Comparison of ENCODE assay signal across 8 mouse cellular contexts in the genomic region with DNA sequence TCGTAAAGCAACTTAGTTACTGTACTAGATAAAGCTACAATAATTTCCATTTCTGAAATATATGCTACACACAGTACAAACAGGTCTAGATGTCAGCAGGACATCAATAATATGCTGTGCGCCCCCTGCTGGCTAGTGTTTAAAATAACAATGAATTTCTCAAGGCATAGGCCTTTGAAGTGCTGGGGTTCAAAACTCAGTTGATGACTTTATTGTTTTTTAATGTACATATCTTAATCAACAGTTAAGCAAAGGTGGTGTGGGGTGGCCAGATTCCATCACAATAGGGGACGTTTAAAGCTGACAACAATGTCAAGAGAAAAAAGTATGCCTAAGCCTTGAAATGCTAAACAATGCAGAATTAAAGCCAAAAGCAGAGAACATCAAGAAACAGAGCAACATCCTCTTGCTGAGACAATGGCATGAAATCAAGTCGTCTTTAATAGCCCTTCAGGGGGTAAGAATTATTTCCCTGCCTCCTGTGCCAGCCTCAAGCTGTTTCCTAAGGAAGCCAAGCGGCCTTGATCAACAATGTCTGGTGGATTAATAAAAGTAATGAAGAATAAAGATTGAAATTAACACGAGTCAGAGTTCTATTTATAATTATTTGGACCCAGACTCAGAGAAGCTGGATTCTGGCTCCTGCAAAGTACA. TPM values are rescaled to one million over a fixed set of nuclear protein-coding genes. Genes with fewer than 3 reads are reported as not detected.
A peak's percentile ranks its signal among the peaks of the same experiment; 100 is the strongest.
DNase-seq lines count a peak whose midpoint lies in the region; ATAC-seq and TF ChIP-seq lines count a peak whose summit lies in the region.

No protein-coding gene starts in this region.

- H3K9me3 ChIP-seq in embryonic facial prominence, embryonic 13.5 days: no peaks in the 10 kb centered on the region
- no peaks in the 10 kb centered on the region for H3K9me3 ChIP-seq in hindbrain, embryonic 11.5 days (ENCODE audit: control insufficient read depth, low read length)
- H3K9me3 ChIP-seq in liver, embryonic 11.5 days (ENCODE audit: control insufficient read depth, low read length): no peaks in the 10 kb centered on the region
- H3K9me3 ChIP-seq in neural tube, embryonic 12.5 days: no peaks in the 10 kb centered on the region

- peak; percentile 52 to 81 for DNase-seq in layer of hippocampus, postnatal 25 days (ENCODE audit: extremely low spot score in 1 of 2, low spot score in 1 of 2)
- no peak for DNase-seq in layer of hippocampus, adult 9-11 months
- peak; percentile 87 for DNase-seq in adrenal gland, postnatal 10 days
- peak; percentile 83 for DNase-seq in hindbrain, embryonic 11.5 days (ENCODE audit: low spot score)
- DNase-seq in liver, embryonic 11.5 days (ENCODE audit: low spot score): no peak
- peak; percentile 78 for DNase-seq in thymus, adult 2 months

- H3K27me3 ChIP-seq in embryonic facial prominence, embryonic 13.5 days: no peaks in the 10 kb centered on the region
- peaks cover 11% of the 10 kb centered on the region for H3K27me3 ChIP-seq in hindbrain, embryonic 11.5 days (ENCODE audit: control insufficient read depth, insufficient read depth, low read length)
- 0 out of 2 replicates have a peak, but pooled peaks cover 3% of the 10 kb centered on the region for H3K27me3 ChIP-seq in liver, embryonic 11.5 days (replicated peaks; ENCODE audit: control insufficient read depth, insufficient read depth, low read length)
- H3K27me3 ChIP-seq in neural tube, embryonic 12.5 days (replicated peaks): peaks cover 9% of the 10 kb centered on the region; the same call in 1 of the 2 replicates
- no peaks in the 10 kb centered on the region for H3K27me3 ChIP-seq in thymus, adult 2 months (ENCODE audit: control insufficient read depth, insufficient read depth, low read length)

- 22% methylated on average over 6 of the region's 6 CpGs for WGBS in embryonic facial prominence, embryonic 13.5 days
- WGBS in hindbrain, embryonic 11.5 days: 28% methylated on average over 6 of the region's 6 CpGs
- WGBS in liver, embryonic 11.5 days: 23% methylated on average over 6 of the region's 6 CpGs
- 23% methylated on average over 6 of the region's 6 CpGs for WGBS in neural tube, embryonic 12.5 days
- WGBS in thymus, adult 2 months: 35% methylated on average over 6 of the region's 6 CpGs

- peak overlapping the region; percentile 79 for H3K4me2 ChIP-seq in embryonic facial prominence, embryonic 13.5 days
- H3K4me2 ChIP-seq in hindbrain, embryonic 11.5 days (replicated peaks; ENCODE audit: low read depth, low read length): no peak overlapping the region
- H3K4me2 ChIP-seq in liver, embryonic 11.5 days: peak overlapping the region; percentile 93
- H3K4me2 ChIP-seq in neural tube, embryonic 12.5 days (replicated peaks): 0 out of 2 replicates have a peak overlapping the region, but pooled peaks have one; percentile 21

- H3K36me3 ChIP-seq in embryonic facial prominence, embryonic 13.5 days: no peaks in the 10 kb centered on the region
- H3K36me3 ChIP-seq in hindbrain, embryonic 11.5 days (ENCODE audit: control insufficient read depth, insufficient read depth, low read length): no peaks in the 10 kb centered on the region
- no peaks in the 10 kb centered on the region for H3K36me3 ChIP-seq in liver, embryonic 11.5 days (ENCODE audit: control insufficient read depth, insufficient read depth, low read length)
- H3K36me3 ChIP-seq in neural tube, embryonic 12.5 days: no peaks in the 10 kb centered on the region
- H3K36me3 ChIP-seq in thymus, adult 2 months (ENCODE audit: control insufficient read depth, insufficient read depth, low read length): no peaks in the 10 kb centered on the region

- ATAC-seq in embryonic facial prominence, embryonic 13.5 days (ENCODE audit: insufficient number of reproducible peaks, insufficient read depth, low FRiP score, low TSS enrichment, low read depth): no peak
- ATAC-seq in hindbrain, embryonic 11.5 days (ENCODE audit: low FRiP score): no peak
- no peak for ATAC-seq in liver, embryonic 11.5 days (replicated peaks; ENCODE audit: low FRiP score)
- no peak for ATAC-seq in neural tube, embryonic 12.5 days (ENCODE audit: low FRiP score, low read depth)

- H3K9ac ChIP-seq in embryonic facial prominence, embryonic 13.5 days: peak overlapping the region; percentile 95
- H3K9ac ChIP-seq in hindbrain, embryonic 11.5 days (ENCODE audit: low read depth, low read length): no peak overlapping the region
- H3K9ac ChIP-seq in liver, embryonic 11.5 days (ENCODE audit: low read depth, low read length): no peak overlapping the region
- no peak overlapping the region for H3K9ac ChIP-seq in neural tube, embryonic 12.5 days

- no peak for TF ChIP-seq POLR2A in thymus, adult 2 months (IDR thresholded peaks at IDR 0.05; ENCODE audit: control insufficient read depth, extremely low read depth, insufficient read depth, low read length, poor library complexity)

- TF ChIP-seq CTCF in thymus, adult 2 months (IDR thresholded peaks at IDR 0.05; ENCODE audit: borderline replicate concordance, control insufficient read depth, extremely low read depth, insufficient read depth, low read length, poor library complexity): no peak

- H3K4me1 ChIP-seq in embryonic facial prominence, embryonic 13.5 days: peaks cover 44% of the 10 kb centered on the region
- H3K4me1 ChIP-seq in hindbrain, embryonic 11.5 days (replicated peaks; ENCODE audit: control insufficient read depth, insufficient read depth, low read length): no peaks in the 10 kb centered on the region
- peaks cover 15% of the 10 kb centered on the region for H3K4me1 ChIP-seq in liver, embryonic 11.5 days (replicated peaks; ENCODE audit: control insufficient read depth, insufficient read depth, low read length)
- H3K4me1 ChIP-seq in neural tube, embryonic 12.5 days: peaks cover 13% of the 10 kb centered on the region
- peaks cover 11% of the 10 kb centered on the region for H3K4me1 ChIP-seq in thymus, adult 2 months (replicated peaks; ENCODE audit: control insufficient read depth, insufficient read depth, low read length)

- H3K27ac ChIP-seq in embryonic facial prominence, embryonic 13.5 days: peak overlapping the region; percentile 1
- no peak overlapping the region for H3K27ac ChIP-seq in hindbrain, embryonic 11.5 days (ENCODE audit: low read depth, low read length)
- peak overlapping the region; percentile 88 for H3K27ac ChIP-seq in liver, embryonic 11.5 days (ENCODE audit: low read depth, low read length)
- no peak overlapping the region for H3K27ac ChIP-seq in neural tube, embryonic 12.5 days
- no peak overlapping the region for H3K27ac ChIP-seq in thymus, adult 2 months (ENCODE audit: control insufficient read depth, insufficient read depth, low read length)

- peak overlapping the region; percentile 91 for H3K4me3 ChIP-seq in embryonic facial prominence, embryonic 13.5 days
- no peak overlapping the region for H3K4me3 ChIP-seq in hindbrain, embryonic 11.5 days (ENCODE audit: low read depth, low read length)
- H3K4me3 ChIP-seq in liver, embryonic 11.5 days (ENCODE audit: low read depth, low read length): peak overlapping the region; percentile 93
- no peak overlapping the region for H3K4me3 ChIP-seq in neural tube, embryonic 12.5 days
- no peak overlapping the region for H3K4me3 ChIP-seq in thymus, adult 2 months (ENCODE audit: control insufficient read depth, insufficient read depth, low read length)

RNA-seq across cellular contexts. Expression of gene Tgfbr3, which starts 2.0 kb away (rescaled TPM):
- total RNA-seq in layer of hippocampus, postnatal 25 days (2021): 10 to 100 TPM; 13.3 to 16.3 TPM
- 100 to 1,000 TPM; 125 to 160 TPM for total RNA-seq in adrenal gland, postnatal 10 days (2021)
- 35.8 and 35.9 TPM in 2 replicates for polyA plus RNA-seq in embryonic facial prominence, embryonic 13.5 days (2015; fragmentation: Nextera tagmentation; extraction: Ambion mirVana)
- 7.5 and 9.6 TPM in 2 replicates for polyA plus RNA-seq in hindbrain, embryonic 11.5 days (2014; fragmentation: Nextera tagmentation; extraction: Ambion mirVana)
- polyA plus RNA-seq in liver, embryonic 11.5 days (2014; fragmentation: Nextera tagmentation; extraction: Ambion mirVana): 38.2 and 39.7 TPM in 2 replicates
- 7.7 and 8.8 TPM in 2 replicates for polyA plus RNA-seq in neural tube, embryonic 12.5 days (2016; fragmentation: Nextera tagmentation; extraction: Ambion mirVana)
- polyA plus RNA-seq in thymus, adult 2 months (2012; rRNA removed): 20.7 and 23.9 TPM in 2 replicates

RNA-seq across cellular contexts. Expression of gene Brdt, which starts 43.6 kb away (rescaled TPM):
- 10 to 100 TPM; 13.8 to 15.9 TPM for total RNA-seq in layer of hippocampus, postnatal 25 days (2021)
- 1 to 10 TPM; 2.6 to 3.5 TPM for total RNA-seq in adrenal gland, postnatal 10 days (2021)
- polyA plus RNA-seq in embryonic facial prominence, embryonic 13.5 days (2015; fragmentation: Nextera tagmentation; extraction: Ambion mirVana): 6.6 and 6.9 TPM in 2 replicates
- polyA plus RNA-seq in hindbrain, embryonic 11.5 days (2014; fragmentation: Nextera tagmentation; extraction: Ambion mirVana): 1.2 and 2.1 TPM in 2 replicates
- polyA plus RNA-seq in liver, embryonic 11.5 days (2014; fragmentation: Nextera tagmentation; extraction: Ambion mirVana): 0.68 and 0.84 TPM in 2 replicates
- polyA plus RNA-seq in neural tube, embryonic 12.5 days (2016; fragmentation: Nextera tagmentation; extraction: Ambion mirVana): 1.8 and 2.1 TPM in 2 replicates
- 4.7 and 4.9 TPM in 2 replicates for polyA plus RNA-seq in thymus, adult 2 months (2012; rRNA removed)

Comparison
In these comparisons a context has a peak if more than half of its experiments do, and no peak if none do; other contexts are left out.
1. DNase-seq: peak in layer of hippocampus, postnatal 25 days (2 of 2), adrenal gland, postnatal 10 days (single experiment), hindbrain, embryonic 11.5 days (single experiment) and thymus, adult 2 months (single experiment); none in layer of hippocampus, adult 9-11 months (single experiment) and liver, embryonic 11.5 days (single experiment).
2. H3K27ac ChIP-seq: peak in embryonic facial prominence, embryonic 13.5 days (single experiment) and liver, embryonic 11.5 days (single experiment); none in hindbrain, embryonic 11.5 days (single experiment), neural tube, embryonic 12.5 days (single experiment) and thymus, adult 2 months (single experiment).
3. H3K4me3 ChIP-seq: peak in embryonic facial prominence, embryonic 13.5 days (single experiment) and liver, embryonic 11.5 days (single experiment); none in hindbrain, embryonic 11.5 days (single experiment), neural tube, embryonic 12.5 days (single experiment) and thymus, adult 2 months (single experiment).